Mouse (Mus musculus): ENCODE data around the gene Chmp3. TPM values are rescaled to one million over a fixed set of nuclear protein-coding genes. Genes with fewer than 3 reads are reported as not detected.

Chmp3 gene
- total and polyA plus RNA-seq, 2 experiments from 2014 or later: 52.4 to 59.9 TPM

DNA sequence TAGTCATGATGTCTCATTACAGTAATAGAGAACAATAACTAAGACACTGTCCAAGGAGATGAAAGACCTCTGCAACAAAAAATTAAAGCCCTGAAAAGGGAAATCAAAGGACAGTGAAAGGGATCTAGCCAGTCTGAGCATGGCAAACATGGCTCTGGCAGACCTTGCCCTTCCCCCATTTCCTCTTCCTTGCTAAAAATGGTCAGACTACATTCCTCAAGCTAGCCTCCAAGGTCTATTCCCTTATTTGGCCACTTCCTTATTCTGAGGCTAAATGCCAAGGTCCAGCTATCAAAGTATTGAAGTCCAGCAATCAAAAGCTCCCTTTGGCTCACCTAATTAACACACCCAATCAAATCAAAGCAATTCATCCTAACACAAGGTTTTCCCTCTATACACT lies 6.3 kb upstream of the Chmp3 start:
- no peak overlapping the region for H3K4me2 ChIP-seq (ENCODE audit: low read depth, low read length, poor library complexity, severe bottlenecking)
- no peaks in the 10 kb centered on the region for H3K27me3 ChIP-seq (ENCODE audit: insufficient read depth, low read length)
- ATAC-seq (ENCODE audit: low FRiP score) (no peak), DNase-seq (ENCODE audit: low spot score) (no peak)
- TF ChIP-seq CTCF (IDR thresholded peaks at IDR 0.05): no peak
- no peaks in the 10 kb centered on the region for H3K36me3 ChIP-seq (ENCODE audit: insufficient read depth, low read length)
- no peak overlapping the region for H3K27ac ChIP-seq (ENCODE audit: low read depth, low read length)
- H3K9ac ChIP-seq (replicated peaks; ENCODE audit: low read length, poor library complexity, severe bottlenecking): no peak overlapping the region
- H3K4me3 ChIP-seq (ENCODE audit: low read depth, low read length): no peak overlapping the region
- no peaks in the 10 kb centered on the region for H3K4me1 ChIP-seq (ENCODE audit: insufficient read depth, low read length)
- no peaks in the 10 kb centered on the region for H3K9me3 ChIP-seq (ENCODE audit: low read length)

DNA sequence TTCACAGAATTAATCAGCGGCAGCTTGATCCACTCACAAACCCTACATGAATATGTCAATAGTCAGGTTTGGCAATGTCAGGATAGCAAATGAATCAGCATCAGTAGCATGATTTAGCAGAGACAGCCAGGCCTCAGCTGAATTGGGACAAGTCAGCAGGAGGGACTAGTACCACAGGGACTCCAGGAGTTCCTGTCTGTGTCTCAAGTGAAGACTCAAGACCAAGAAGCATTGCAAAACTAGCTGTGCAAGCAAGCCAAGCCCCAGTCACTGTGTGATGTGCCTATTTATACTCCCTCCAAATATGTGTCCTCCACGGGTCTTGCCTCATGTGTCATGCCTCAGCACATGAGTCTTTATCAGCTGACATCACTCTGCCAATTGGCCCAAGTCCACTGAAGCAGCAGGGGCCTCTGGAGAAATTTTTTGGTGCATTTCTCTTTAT lies 11.9 kb downstream of the Chmp3 start:
- ATAC-seq (ENCODE audit: low FRiP score) (no peak), DNase-seq (ENCODE audit: low spot score) (no peak)
- Histone ChIP-seq H3K27me3 (ENCODE audit: insufficient read depth, low read length) (no peaks in the 10 kb centered on the region), H3K9me3 (ENCODE audit: low read length) (no peaks in the 10 kb centered on the region), H3K36me3 (ENCODE audit: insufficient read depth, low read length) (no peaks in the 10 kb centered on the region), H3K4me3 (ENCODE audit: low read depth, low read length) (no peak overlapping the region), H3K9ac (replicated peaks; ENCODE audit: low read length, poor library complexity, severe bottlenecking) (no peak overlapping the region), H3K4me1 (ENCODE audit: insufficient read depth, low read length) (no peaks in the 10 kb centered on the region), H3K4me2 (ENCODE audit: low read depth, low read length, poor library complexity, severe bottlenecking) (no peak overlapping the region), H3K27ac (ENCODE audit: low read depth, low read length) (no peak overlapping the region)
- TF ChIP-seq CTCF (IDR thresholded peaks at IDR 0.05): no peak
- 91% methylated on average over 2 of the region's 2 CpGs for WGBS

DNA sequence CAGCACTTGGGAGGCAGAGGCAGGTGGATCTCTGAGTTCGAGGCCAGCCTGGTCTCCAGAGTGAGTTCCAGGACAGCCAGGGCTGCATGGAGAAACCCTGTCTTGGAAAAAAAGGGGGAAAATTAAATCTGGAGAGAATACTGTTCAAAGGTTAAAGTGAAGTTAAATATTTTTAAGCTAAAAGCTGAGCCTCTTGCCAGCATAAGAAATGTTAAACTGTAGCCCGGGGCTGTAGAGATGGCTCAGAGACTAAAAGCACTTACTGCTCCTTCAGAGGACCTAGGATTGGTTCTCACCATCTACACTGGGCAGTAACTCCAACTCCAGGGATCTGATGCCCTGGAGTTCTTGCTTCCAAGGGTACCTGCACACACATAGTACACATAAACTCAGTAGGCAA lies 13.2 kb downstream of the Chmp3 start:
- Histone ChIP-seq H3K27ac (ENCODE audit: low read depth, low read length) (no peak overlapping the region), H3K36me3 (ENCODE audit: insufficient read depth, low read length) (no peaks in the 10 kb centered on the region), H3K4me2 (ENCODE audit: low read depth, low read length, poor library complexity, severe bottlenecking) (no peak overlapping the region), H3K9ac (replicated peaks; ENCODE audit: low read length, poor library complexity, severe bottlenecking) (no peak overlapping the region), H3K27me3 (ENCODE audit: insufficient read depth, low read length) (no peaks in the 10 kb centered on the region), H3K4me3 (ENCODE audit: low read depth, low read length) (no peak overlapping the region), H3K4me1 (ENCODE audit: insufficient read depth, low read length) (no peaks in the 10 kb centered on the region), H3K9me3 (ENCODE audit: low read length) (no peaks in the 10 kb centered on the region)
- no peak for DNase-seq (ENCODE audit: low spot score)
- no peak for ATAC-seq (ENCODE audit: low FRiP score)
- no peak for TF ChIP-seq CTCF (IDR thresholded peaks at IDR 0.05)
- 97% methylated on average over 2 of the region's 2 CpGs for WGBS

DNA sequence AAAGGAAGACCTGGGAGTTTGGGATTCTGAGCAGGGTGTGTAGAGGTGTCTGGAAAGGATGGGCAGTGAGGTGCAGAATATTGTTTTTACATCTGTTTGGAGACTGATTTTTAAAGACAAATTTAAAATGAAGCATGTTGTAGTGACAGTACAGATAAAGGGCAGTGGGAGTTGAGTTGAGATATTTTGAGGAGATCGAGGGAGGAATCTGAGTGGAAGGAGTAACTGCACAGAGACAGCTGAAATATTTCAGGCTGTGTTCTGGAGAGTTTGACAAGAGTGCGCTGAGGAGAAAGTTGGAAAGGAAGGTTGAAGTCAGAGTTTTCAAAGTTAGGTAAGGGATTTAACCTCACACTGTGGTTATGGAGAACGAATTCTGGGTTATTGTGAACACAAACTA lies 25.0 kb downstream of the Chmp3 start:
- no peak overlapping the region for H3K4me2 ChIP-seq (ENCODE audit: low read depth, low read length, poor library complexity, severe bottlenecking)
- no peak overlapping the region for H3K9ac ChIP-seq (replicated peaks; ENCODE audit: low read length, poor library complexity, severe bottlenecking)
- H3K27ac ChIP-seq (ENCODE audit: low read depth, low read length): no peak overlapping the region
- H3K4me1 ChIP-seq (ENCODE audit: insufficient read depth, low read length): no peaks in the 10 kb centered on the region
- TF ChIP-seq CTCF (IDR thresholded peaks at IDR 0.05): no peak
- no peaks in the 10 kb centered on the region for H3K36me3 ChIP-seq (ENCODE audit: insufficient read depth, low read length)
- WGBS: 92% methylated on average over 3 of the region's 3 CpGs
- DNase-seq (ENCODE audit: low spot score) (no peak), ATAC-seq (ENCODE audit: low FRiP score) (no peak)
- H3K27me3 ChIP-seq (ENCODE audit: insufficient read depth, low read length): no peaks in the 10 kb centered on the region
- H3K9me3 ChIP-seq (ENCODE audit: low read length): no peaks in the 10 kb centered on the region
- H3K4me3 ChIP-seq (ENCODE audit: low read depth, low read length): no peak overlapping the region

DNA sequence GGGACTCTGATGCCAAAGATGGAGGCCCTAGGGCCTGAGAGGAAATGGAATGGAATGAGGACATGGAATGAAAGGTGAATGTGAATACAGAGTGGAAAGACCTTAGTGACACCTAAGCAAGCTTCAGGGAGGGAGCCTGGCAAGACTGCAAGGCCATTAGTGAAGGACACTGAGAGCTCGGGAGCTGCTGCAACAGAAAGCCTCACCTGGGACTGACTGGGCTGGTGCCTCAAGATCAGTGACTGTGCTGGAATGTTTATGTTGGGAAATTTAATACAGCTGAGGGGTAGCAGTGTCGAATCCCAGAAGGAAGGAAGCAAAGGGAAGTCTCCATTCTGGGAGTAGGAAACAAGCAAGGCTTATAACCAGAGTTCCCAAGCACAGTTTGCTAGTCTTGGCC lies 25.4 kb downstream of the Chmp3 start:
- H3K9ac ChIP-seq (replicated peaks; ENCODE audit: low read length, poor library complexity, severe bottlenecking): no peak overlapping the region
- no peak for TF ChIP-seq CTCF (IDR thresholded peaks at IDR 0.05)
- H3K9me3 ChIP-seq (ENCODE audit: low read length): no peaks in the 10 kb centered on the region
- H3K36me3 ChIP-seq (ENCODE audit: insufficient read depth, low read length): peaks cover 3% of the 10 kb centered on the region; the same call in 1 of the 2 replicates
- H3K4me1 ChIP-seq (ENCODE audit: insufficient read depth, low read length): no peaks in the 10 kb centered on the region
- no peak overlapping the region for H3K4me3 ChIP-seq (ENCODE audit: low read depth, low read length)
- whole genome bisulfite sequencing: 78% methylated on average over 2 of the region's 2 CpGs
- no peak overlapping the region for H3K4me2 ChIP-seq (ENCODE audit: low read depth, low read length, poor library complexity, severe bottlenecking)
- ATAC-seq (ENCODE audit: low FRiP score) (no peak), DNase-seq (ENCODE audit: low spot score) (no peak)
- no peaks in the 10 kb centered on the region for H3K27me3 ChIP-seq (ENCODE audit: insufficient read depth, low read length)
- no peak overlapping the region for H3K27ac ChIP-seq (ENCODE audit: low read depth, low read length)

DNA sequence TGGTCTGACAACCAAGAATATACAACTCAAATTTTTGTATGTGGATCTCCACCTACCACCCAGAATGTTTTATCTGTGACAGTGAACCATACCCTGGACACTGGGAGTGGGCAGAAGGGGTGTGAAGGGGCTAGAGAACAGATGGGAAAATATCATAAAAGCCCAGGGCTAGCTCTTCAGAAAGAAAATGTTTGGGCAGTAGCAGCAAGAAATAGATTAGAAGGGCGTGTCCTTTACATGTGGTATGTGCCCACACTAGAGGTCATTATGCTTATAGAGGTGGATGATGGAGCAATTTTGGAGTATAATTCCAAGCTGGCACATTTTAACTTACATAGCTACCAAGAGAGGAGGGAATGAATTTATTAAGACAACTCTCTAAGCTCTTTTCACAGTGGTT lies 31.8 kb downstream of the Chmp3 start:
- Histone ChIP-seq H3K27ac (ENCODE audit: low read depth, low read length) (no peak overlapping the region), H3K4me2 (ENCODE audit: low read depth, low read length, poor library complexity, severe bottlenecking) (no peak overlapping the region), H3K4me3 (ENCODE audit: low read depth, low read length) (no peak overlapping the region), H3K9me3 (ENCODE audit: low read length) (no peaks in the 10 kb centered on the region), H3K9ac (replicated peaks; ENCODE audit: low read length, poor library complexity, severe bottlenecking) (no peak overlapping the region), H3K36me3 (ENCODE audit: insufficient read depth, low read length) (peaks cover 17% of the 10 kb centered on the region), H3K4me1 (ENCODE audit: insufficient read depth, low read length) (no peaks in the 10 kb centered on the region), H3K27me3 (ENCODE audit: insufficient read depth, low read length) (no peaks in the 10 kb centered on the region)
- 100% methylated on average over 1 of the region's 1 CpGs for WGBS
- TF ChIP-seq CTCF (IDR thresholded peaks at IDR 0.05): no peak
- ATAC-seq (ENCODE audit: low FRiP score): no peak
- DNase-seq (ENCODE audit: low spot score): no peak

All from midbrain, postnatal 0 days (tissue).